In the genomic region with DNA sequence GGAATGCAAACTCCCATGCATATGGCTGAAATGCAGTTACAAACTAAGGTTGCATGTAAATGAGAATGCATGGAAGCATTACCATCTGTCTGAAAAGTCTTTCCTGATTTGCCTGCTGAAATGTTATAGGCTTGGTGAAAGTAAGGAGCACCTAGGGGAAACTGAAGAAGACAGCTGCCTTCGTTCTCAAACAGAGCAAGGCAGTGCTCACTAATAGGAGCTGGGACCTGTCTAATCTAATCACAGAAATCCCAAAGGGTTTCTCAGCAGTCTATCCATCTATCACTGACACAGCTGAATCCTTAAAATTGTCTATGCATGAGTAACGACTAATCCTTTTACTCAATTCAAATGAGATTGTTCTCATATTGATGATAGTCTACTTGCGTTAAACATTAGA, we compare ENCODE assay signal across 19 mouse cellular contexts.
A peak's percentile ranks its signal among the peaks of the same experiment; 100 is the strongest.
DNase-seq lines count a peak whose midpoint lies in the region; ATAC-seq and TF ChIP-seq lines count a peak whose summit lies in the region.
"Had no signal": no experiment of that assay in that cellular context is flagged by ENCODE, and none has a peak within 500 bp of the region (broad histone marks: within the 10 kb centered on the region; RNA-seq: fewer than 3 reads in every experiment).

No protein-coding gene starts in this region.

- no peak overlapping the region for H3K9ac ChIP-seq in hindbrain, embryonic 11.5 days (ENCODE audit: low read depth, low read length)
- no peak overlapping the region for H3K9ac ChIP-seq in hindbrain, embryonic 16.5 days (ENCODE audit: low read depth, low read length)
- H3K9ac ChIP-seq in midbrain, embryonic 16.5 days (ENCODE audit: low read depth, low read length): no peak overlapping the region
- no peak overlapping the region for H3K9ac ChIP-seq in kidney, embryonic 14.5 days (ENCODE audit: low read depth, low read length)
- H3K9ac ChIP-seq: forebrain, embryonic 12.5 days had no signal

- 64% methylated on average over 3 of the region's 3 CpGs for WGBS in hindbrain, embryonic 11.5 days
- 67% methylated on average over 3 of the region's 3 CpGs for WGBS in hindbrain, embryonic 10.5 days
- 39% methylated on average over 3 of the region's 3 CpGs for WGBS in hindbrain, embryonic 16.5 days
- 42% methylated on average over 3 of the region's 3 CpGs for WGBS in midbrain, embryonic 16.5 days
- 81% methylated on average over 3 of the region's 3 CpGs for WGBS in kidney, embryonic 14.5 days

- no peak overlapping the region for H3K4me3 ChIP-seq in hindbrain, embryonic 11.5 days (ENCODE audit: low read depth, low read length)
- no peak overlapping the region for H3K4me3 ChIP-seq in hindbrain, embryonic 10.5 days
- H3K4me3 ChIP-seq in hindbrain, embryonic 16.5 days (ENCODE audit: low read length): no peak overlapping the region
- H3K4me3 ChIP-seq in midbrain, embryonic 16.5 days (ENCODE audit: low read depth, low read length): no peak overlapping the region
- H3K4me3 ChIP-seq in kidney, embryonic 14.5 days (ENCODE audit: low read length): no peak overlapping the region
- H3K4me3 ChIP-seq: forebrain, embryonic 12.5 days had no signal

- H3K36me3 ChIP-seq in hindbrain, embryonic 11.5 days (ENCODE audit: control insufficient read depth, insufficient read depth, low read length): no peaks in the 10 kb centered on the region
- no peaks in the 10 kb centered on the region for H3K36me3 ChIP-seq in hindbrain, embryonic 10.5 days
- H3K36me3 ChIP-seq in hindbrain, embryonic 16.5 days (ENCODE audit: control insufficient read depth, insufficient read depth, low read length): no peaks in the 10 kb centered on the region
- no peaks in the 10 kb centered on the region for H3K36me3 ChIP-seq in midbrain, embryonic 16.5 days (ENCODE audit: control insufficient read depth, insufficient read depth, low read length)
- no peaks in the 10 kb centered on the region for H3K36me3 ChIP-seq in kidney, embryonic 14.5 days (ENCODE audit: control insufficient read depth, insufficient read depth, low read length)
- H3K36me3 ChIP-seq: forebrain, embryonic 12.5 days had no signal

- H3K4me2 ChIP-seq in hindbrain, embryonic 11.5 days (replicated peaks; ENCODE audit: low read depth, low read length): no peak overlapping the region
- no peak overlapping the region for H3K4me2 ChIP-seq in hindbrain, embryonic 16.5 days (ENCODE audit: low read length)
- no peak overlapping the region for H3K4me2 ChIP-seq in midbrain, embryonic 16.5 days (ENCODE audit: low read length)
- no peak overlapping the region for H3K4me2 ChIP-seq in kidney, embryonic 14.5 days (replicated peaks; ENCODE audit: low read depth, low read length)
- H3K4me2 ChIP-seq: forebrain, embryonic 12.5 days; heart, embryonic 11.5 days had no signal

- H3K27me3 ChIP-seq in hindbrain, embryonic 11.5 days (ENCODE audit: control insufficient read depth, insufficient read depth, low read length): no peaks in the 10 kb centered on the region
- no peaks in the 10 kb centered on the region for H3K27me3 ChIP-seq in hindbrain, embryonic 10.5 days (ENCODE audit: insufficient read depth, poor library complexity, severe bottlenecking)
- no peaks in the 10 kb centered on the region for H3K27me3 ChIP-seq in hindbrain, embryonic 16.5 days (replicated peaks; ENCODE audit: control insufficient read depth, insufficient read depth, low read length)
- H3K27me3 ChIP-seq in midbrain, embryonic 16.5 days (ENCODE audit: control insufficient read depth, insufficient read depth, low read depth, low read length): no peaks in the 10 kb centered on the region
- no peaks in the 10 kb centered on the region for H3K27me3 ChIP-seq in kidney, embryonic 14.5 days (ENCODE audit: control insufficient read depth, insufficient read depth, low read length)
- H3K27me3 ChIP-seq: forebrain, embryonic 12.5 days; Patski had no signal

- H3K4me1 ChIP-seq in hindbrain, embryonic 11.5 days (replicated peaks; ENCODE audit: control insufficient read depth, insufficient read depth, low read length): no peaks in the 10 kb centered on the region
- H3K4me1 ChIP-seq in hindbrain, embryonic 10.5 days (replicated peaks): no peaks in the 10 kb centered on the region
- no peaks in the 10 kb centered on the region for H3K4me1 ChIP-seq in hindbrain, embryonic 16.5 days (ENCODE audit: control insufficient read depth, insufficient read depth, low read depth, low read length)
- H3K4me1 ChIP-seq in midbrain, embryonic 16.5 days (ENCODE audit: control insufficient read depth, insufficient read depth, low read length): no peaks in the 10 kb centered on the region
- no peaks in the 10 kb centered on the region for H3K4me1 ChIP-seq in kidney, embryonic 14.5 days (ENCODE audit: control insufficient read depth, insufficient read depth, low read length)
- H3K4me1 ChIP-seq: forebrain, embryonic 12.5 days had no signal

- TF ChIP-seq POLR2A in brain, embryonic 14.5 days (IDR thresholded peaks at IDR 0.05; ENCODE audit: borderline replicate concordance, extremely low read depth, insufficient read depth, insufficient read length, poor library complexity, severe bottlenecking): no peak

- peak; percentile 86 for ATAC-seq in hindbrain, embryonic 11.5 days (ENCODE audit: low FRiP score)
- ATAC-seq in hindbrain, embryonic 16.5 days: peak; percentile 60
- peak; percentile 73 for ATAC-seq in midbrain, embryonic 16.5 days
- ATAC-seq in erythroid progenitor cell, adult 5-6 weeks (replicated peaks; ENCODE audit: low FRiP score, poor library complexity, severe bottlenecking): no peak
- ATAC-seq in kidney, embryonic 14.5 days (ENCODE audit: low FRiP score, low TSS enrichment): no peak
- ATAC-seq: intestine, embryonic 16.5 days; Patski had no signal

- no peaks in the 10 kb centered on the region for H3K9me3 ChIP-seq in hindbrain, embryonic 11.5 days (ENCODE audit: control insufficient read depth, low read length)
- H3K9me3 ChIP-seq in hindbrain, embryonic 10.5 days: no peaks in the 10 kb centered on the region
- H3K9me3 ChIP-seq in hindbrain, embryonic 16.5 days (ENCODE audit: control insufficient read depth, low read length): no peaks in the 10 kb centered on the region
- H3K9me3 ChIP-seq in midbrain, embryonic 16.5 days (replicated peaks; ENCODE audit: control insufficient read depth, low read length, poor library complexity, severe bottlenecking): no peaks in the 10 kb centered on the region
- no peaks in the 10 kb centered on the region for H3K9me3 ChIP-seq in kidney, embryonic 14.5 days (ENCODE audit: control insufficient read depth, low read length)
- H3K9me3 ChIP-seq: forebrain, embryonic 12.5 days had no signal

- no peak overlapping the region for H3K27ac ChIP-seq in hindbrain, embryonic 11.5 days (ENCODE audit: low read depth, low read length)
- no peak overlapping the region for H3K27ac ChIP-seq in hindbrain, embryonic 10.5 days
- H3K27ac ChIP-seq in hindbrain, embryonic 16.5 days (ENCODE audit: low read depth, low read length): no peak overlapping the region
- no peak overlapping the region for H3K27ac ChIP-seq in midbrain, embryonic 16.5 days (ENCODE audit: low read length)
- H3K27ac ChIP-seq in kidney, embryonic 14.5 days (ENCODE audit: low read depth, low read length): no peak overlapping the region
- H3K27ac ChIP-seq: forebrain, embryonic 12.5 days had no signal

- TF ChIP-seq CTCF in brain, embryonic 14.5 days (IDR thresholded peaks at IDR 0.05; ENCODE audit: borderline replicate concordance, extremely low read depth, insufficient read depth, insufficient read length): no peak

- peak; percentile 13 for DNase-seq in hindbrain, embryonic 11.5 days (ENCODE audit: low spot score)
- no peak for DNase-seq in hindbrain, embryonic 10.5 days (ENCODE audit: low spot score)
- DNase-seq in brain, embryonic 14.5 days (ENCODE audit: low read depth): peak; percentile 58
- no peak for DNase-seq in right cerebral cortex, postnatal 10 days (ENCODE audit: low spot score in 2 of 2)
- DNase-seq: adrenal gland, postnatal 36 days; cerebellum, adult 11 months; cerebellum, postnatal 14 days; kidney, adult 9 months; kidney, postnatal 36 days; layer of hippocampus, postnatal 36 days; thymus, postnatal 14 days had no signal

Comparison
In these comparisons a context has a peak if more than half of its experiments do, and no peak if none do; other contexts are left out.
1. DNase-seq: peak in hindbrain, embryonic 11.5 days (single experiment) and brain, embryonic 14.5 days (single experiment); none in hindbrain, embryonic 10.5 days (single experiment) and right cerebral cortex, postnatal 10 days (0 of 2).
2. ATAC-seq: peak in hindbrain, embryonic 11.5 days (single experiment), hindbrain, embryonic 16.5 days (single experiment) and midbrain, embryonic 16.5 days (single experiment); none in erythroid progenitor cell, adult 5-6 weeks (single experiment) and kidney, embryonic 14.5 days (single experiment).